Mouse (Mus musculus) T-helper 17 cell (primary cell): ENCODE results near the gene Mt2.

ENCODE experiments used
- in situ Hi-C, 2 experiments: fragments of 300-600 bp; cut with MboI, MseI; formaldehyde crosslinking; loops; 1 replicate in 1 of 2; 2 replicates in 1 of 2; pipeline ENCODE4 v1.15.1; 2025; ENCODE audit warnings: high pct_unique_total_duplicates in 2 of 2

Gene Mt2

GRCm38 (mm10) chr8:94199202-94199869 lies 26.9 kb downstream of the Mt2 start:
- in situ Hi-C loops: loop anchor here (5.0 kb wide), 2 partner anchors 92 to 97 kb away; no protein-coding TSS in a partner anchor

- in situ Hi-C loops: loop anchor here in 1 of 2 experiments (5.0 to 25.0 kb wide), 3 partner anchors 37 to 1192 kb away; partner anchors contain the start of gene Gnao1
Measured at GRCm38 (mm10) chr8:94204043-94204442, 31.6 kb downstream of the Mt2 start.

GRCm38 (mm10) chr8:94205736-94206135 lies 33.3 kb downstream of the Mt2 start:
- in situ Hi-C loops: loop anchor here (5.0 to 25.0 kb wide), 3 partner anchors 38 to 1193 kb away; partner anchors contain the start of gene Gnao1 (in 1 of the 2)

GRCm38 (mm10) chr8:94206256-94206655 lies 33.8 kb downstream of the Mt2 start:
- in situ Hi-C loops: loop anchor here (5.0 to 25.0 kb wide), 3 partner anchors 39 to 1194 kb away; partner anchors contain the start of gene Gnao1 (in 1 of the 2)

GRCm38 (mm10) chr8:94207491-94207890 lies 35.0 kb downstream of the Mt2 start:
- in situ Hi-C loops: loop anchor here (5.0 to 25.0 kb wide), 3 partner anchors 40 to 1195 kb away; partner anchors contain the start of gene Gnao1 (in 1 of the 2)

GRCm38 (mm10) chr8:94209639-94210038 lies 37.2 kb downstream of the Mt2 start:
- in situ Hi-C loops: loop anchor here (5.0 to 25.0 kb wide), 3 partner anchors 42 to 1197 kb away; partner anchors contain the start of gene Gnao1 (in 1 of the 2)

- in situ Hi-C loops: loop anchor here in 1 of 2 experiments (25.0 kb wide), 1 partner anchor 1198 kb away; no protein-coding TSS in a partner anchor
Measured at GRCm38 (mm10) chr8:94210225-94210624, 37.8 kb downstream of the Mt2 start.

GRCm38 (mm10) chr8:94213819-94214218 lies 41.4 kb downstream of the Mt2 start:
- in situ Hi-C loops: loop anchor here in 1 of 2 experiments (25.0 kb wide), 1 partner anchor 1202 kb away; no protein-coding TSS in a partner anchor

- in situ Hi-C loops: loop anchor here in 1 of 2 experiments (25.0 kb wide), 1 partner anchor 1202 kb away; no protein-coding TSS in a partner anchor
Measured at GRCm38 (mm10) chr8:94214252-94215173, 42.0 kb downstream of the Mt2 start, which contains the start of gene Nup93. Gene Nup93 (plus strand): TSS chr8:94214564.
